Mouse (Mus musculus) ES-Bruce4 (cell line): ENCODE measurements at regions not wholly inside any gene's neighbourhood (a gene's known extent, or its start where the extent isn't known, plus 50 kb on each side); places are given as distances from the start of the nearest gene placed in this dataset.

ENCODE experiments used
- CTCF ChIP-seq: IDR thresholded peaks from one replicate; pipeline ENCODE4 v1.8.1; 2011; ENCODE audit warnings: low read depth, low read length
- POLR2A ChIP-seq: IDR thresholded peaks from one replicate; pipeline ENCODE4 v1.8.1; 2011; ENCODE audit warnings: low read length; ENCODE audit not compliant: insufficient read depth

DNA sequence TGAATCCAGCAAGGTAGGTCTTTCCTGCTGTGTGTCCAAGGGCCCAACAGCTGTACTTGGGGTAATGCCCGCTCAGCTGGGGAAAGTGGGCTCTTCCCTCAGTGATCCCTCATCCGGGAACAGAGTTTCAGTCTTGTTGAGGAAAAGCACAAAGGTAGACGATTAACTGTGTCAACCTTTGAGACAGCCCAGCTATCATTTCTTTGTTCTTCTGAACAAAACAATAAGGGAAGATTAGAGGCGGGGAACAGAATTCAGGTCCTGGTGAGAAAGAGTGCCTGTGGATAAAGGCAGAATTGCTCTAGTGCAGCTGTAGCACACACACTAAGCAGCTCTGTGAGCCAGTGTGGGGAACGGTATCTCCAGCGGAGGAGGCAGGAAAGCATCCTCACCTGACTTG, 252.7 kb upstream of the Arglu1 start:
- TF ChIP-seq CTCF = no peak
- no peak for TF ChIP-seq POLR2A
